Mouse (Mus musculus): ENCODE data around the gene Snap91.

The Snap91 gene

DNA sequence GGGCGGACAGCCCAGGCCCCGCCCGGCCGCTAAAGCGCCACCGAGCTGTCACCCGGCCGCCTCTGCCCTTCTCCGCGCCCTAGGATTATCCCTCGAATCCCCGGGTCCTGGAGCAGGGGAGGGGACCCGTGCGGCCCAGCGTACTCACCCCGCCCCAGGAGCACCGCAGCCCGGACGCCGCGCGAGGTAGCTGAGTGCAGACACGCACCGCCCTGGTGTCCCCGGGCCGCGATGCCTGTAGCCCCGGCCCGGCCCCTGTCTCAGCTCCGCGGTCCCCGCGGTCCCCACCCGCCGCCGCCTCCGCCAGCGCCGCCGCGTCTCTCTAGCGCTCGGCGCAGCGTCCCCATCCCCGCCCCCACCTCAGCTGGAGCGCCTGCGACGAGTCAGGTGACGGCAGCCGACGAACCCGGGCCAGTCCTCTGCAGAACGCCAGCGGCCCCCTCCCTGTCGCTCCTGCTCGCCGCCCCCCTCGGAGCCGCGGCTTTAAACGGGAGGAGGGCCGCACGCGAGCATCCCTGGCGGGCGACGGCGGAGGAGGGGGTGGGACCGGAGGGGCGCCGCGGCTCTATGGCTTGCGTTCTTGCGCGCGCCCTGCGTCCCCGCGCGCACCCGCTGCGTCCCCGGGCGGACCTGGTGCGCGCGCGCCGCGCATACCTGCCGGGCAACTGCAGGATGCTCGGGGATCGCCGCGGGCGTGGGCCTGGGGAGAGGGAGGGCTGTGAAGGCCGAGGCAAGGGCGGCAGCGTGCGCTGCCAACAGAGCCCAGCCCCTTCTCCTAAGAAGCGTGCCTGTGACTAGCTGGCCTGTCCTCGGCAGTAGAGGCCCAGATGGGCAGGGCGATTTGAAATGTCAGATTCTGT, at the start of gene Snap91:
Gene Snap91, minus strand, starts transcription at position 542 of the 860 bp plus-strand sequence.
- peak; percentile 96 for DNase-seq (ENCODE audit: low spot score in 2 of 2)

DNA sequence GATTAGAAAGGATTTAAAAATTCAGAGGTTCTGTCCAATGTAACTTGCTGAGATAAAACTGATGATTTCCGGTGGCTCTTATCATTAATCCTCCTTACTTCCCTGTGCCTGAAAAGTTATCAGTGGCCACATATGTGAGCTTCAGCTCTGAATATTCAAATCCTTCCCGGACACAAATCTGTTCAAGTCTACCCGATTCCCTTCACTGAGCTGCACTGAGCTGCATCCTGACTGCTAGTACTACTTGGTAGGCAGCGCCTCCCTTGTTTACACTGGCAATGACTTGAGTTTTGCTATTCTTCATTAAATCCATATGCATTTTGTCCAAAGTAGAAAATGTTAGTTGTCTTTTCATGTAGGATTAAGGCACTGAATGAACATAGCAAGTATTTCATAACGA, 46.1 kb upstream of the Snap91 start:
- DNase-seq (ENCODE audit: low spot score in 2 of 2): no peak

DNA sequence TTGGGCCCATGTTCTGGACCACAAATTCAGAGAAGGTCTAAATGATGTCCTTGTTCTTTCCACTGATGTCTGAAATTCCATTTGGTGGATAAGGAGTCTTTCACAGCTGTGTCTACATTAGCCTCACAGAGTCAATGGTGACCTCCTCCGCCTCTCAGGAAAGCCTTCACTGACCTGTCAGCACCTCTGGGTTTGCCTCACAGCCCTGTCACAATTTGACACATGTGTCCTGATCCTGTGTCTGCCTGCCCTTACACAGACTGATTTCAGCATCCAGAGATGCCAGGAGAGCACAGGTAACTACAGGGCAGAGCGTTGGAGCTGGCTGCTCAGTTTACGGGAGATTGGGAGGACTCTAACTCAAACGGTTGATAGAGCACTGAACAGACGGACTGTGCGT, 45.2 kb upstream of the Snap91 start:
- no peak for DNase-seq (ENCODE audit: low spot score in 2 of 2)

DNA sequence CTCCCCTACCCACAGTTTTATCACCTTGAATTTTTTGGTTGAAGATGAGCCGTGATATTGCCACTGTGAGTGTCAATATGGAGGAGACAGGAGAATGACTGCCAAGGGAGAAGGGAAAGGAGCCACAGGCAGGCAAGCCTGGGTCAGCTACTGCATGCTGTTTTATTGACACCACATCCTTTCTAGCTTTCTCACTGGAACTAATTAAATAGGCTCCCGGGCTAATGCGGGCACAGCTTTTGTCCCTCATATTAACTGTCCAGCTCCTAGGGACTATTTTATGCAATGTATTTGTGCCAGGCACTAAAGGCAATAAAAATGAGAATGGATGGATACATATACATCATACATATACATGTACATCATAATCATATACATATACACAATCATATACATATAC, 42.0 kb upstream of the Snap91 start:
- no peak for DNase-seq (ENCODE audit: low spot score in 2 of 2)

DNA sequence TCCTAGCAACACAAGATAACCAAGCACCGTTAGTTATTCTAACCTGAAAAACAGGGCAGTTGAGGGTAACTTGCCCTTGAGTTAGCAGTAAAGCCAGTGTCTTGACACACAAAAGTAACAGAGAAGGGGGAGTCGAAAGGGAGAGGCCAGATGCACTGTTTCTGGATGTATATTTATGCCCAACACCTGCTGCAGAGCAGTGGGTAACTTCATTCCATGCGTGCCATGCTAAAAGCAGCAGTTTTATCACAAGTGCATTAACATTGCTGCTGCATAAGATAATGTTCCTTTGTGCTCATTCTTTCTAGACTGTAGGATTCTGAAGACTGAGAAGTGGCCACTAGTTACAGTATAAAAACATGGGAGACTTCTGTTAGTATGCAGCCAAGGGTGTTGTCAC, 36.1 kb upstream of the Snap91 start:
- DNase-seq (ENCODE audit: low spot score in 2 of 2): no peak

DNA sequence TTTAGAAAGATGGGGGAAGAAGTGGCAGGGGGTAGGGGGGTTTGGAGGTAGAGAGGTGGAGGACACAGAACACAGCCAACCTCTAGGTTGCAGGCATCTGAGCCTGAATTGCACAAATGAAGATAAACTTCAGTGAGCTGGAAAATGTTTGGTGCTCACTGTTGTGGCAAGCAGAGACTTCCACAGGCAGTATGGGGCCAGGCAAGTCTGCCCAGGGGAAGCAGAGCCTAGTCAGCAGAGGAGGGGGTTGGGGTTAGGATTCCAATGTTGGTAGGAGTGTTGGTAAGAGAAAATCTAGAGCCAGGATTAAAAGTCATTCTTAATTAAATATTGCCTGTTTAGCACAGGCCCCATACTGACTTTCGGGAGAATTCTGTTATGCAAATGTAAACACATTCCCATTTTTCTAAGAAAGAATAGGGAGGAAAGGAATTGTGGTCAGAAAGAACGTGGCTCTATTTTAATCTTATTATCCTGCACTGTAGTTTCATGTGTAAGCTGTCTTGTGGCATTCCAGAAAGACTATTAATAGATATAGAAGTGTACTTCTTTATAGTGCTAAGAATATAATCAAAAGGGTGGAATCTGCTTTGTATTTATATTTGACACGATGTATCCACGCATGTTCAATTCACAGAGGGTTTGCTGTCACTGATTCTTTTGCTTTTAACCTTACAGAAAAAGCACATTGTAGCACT, 19.2 kb upstream of the Snap91 start:
- no peak for DNase-seq (ENCODE audit: low spot score in 2 of 2)

DNA sequence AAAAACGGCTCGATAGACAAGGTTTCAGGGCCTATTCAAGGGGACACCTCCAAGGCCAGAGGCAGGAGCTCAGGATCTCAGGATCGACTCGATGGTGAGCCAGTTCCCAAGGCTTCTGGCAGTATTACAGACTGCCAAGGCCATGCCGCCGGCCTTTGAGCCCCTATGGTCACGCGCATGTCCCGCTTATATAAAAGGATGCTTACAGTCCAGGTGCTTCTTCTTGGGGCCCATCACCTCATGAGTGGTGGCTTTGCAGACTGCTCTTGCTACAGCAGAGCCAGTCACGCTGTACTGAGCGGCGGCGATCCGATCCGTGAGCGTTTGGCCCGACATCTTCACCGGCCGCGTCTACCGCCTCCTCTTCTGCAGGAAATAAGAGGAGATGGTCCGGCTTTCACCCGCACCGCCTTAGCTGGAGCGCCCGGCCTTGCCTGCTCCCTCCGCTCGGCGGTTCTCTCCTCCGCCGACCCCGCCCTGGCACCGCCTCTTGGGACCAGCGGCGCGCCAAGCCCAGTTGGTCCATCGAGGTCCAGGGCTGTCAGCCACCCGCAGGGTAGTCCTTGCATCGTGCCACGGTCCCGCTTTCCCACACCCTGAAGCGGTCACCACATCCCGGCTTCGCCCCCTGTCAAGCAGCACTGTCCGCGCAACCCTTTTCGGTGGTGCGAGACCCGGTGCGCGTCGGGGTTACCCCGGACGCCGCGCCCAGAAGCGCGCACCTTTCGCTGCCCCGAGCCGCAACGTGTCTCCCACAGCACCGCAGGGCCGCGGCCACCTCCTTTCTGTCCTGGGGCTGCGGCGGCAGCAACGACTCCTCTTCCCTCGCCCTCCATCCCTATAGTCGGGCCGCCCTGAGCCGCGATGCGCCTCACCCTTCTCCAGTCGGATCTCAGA, 990 bp downstream of the Snap91 start:
- DNase-seq (ENCODE audit: low spot score in 2 of 2): peak; percentile 60 to 67

DNA sequence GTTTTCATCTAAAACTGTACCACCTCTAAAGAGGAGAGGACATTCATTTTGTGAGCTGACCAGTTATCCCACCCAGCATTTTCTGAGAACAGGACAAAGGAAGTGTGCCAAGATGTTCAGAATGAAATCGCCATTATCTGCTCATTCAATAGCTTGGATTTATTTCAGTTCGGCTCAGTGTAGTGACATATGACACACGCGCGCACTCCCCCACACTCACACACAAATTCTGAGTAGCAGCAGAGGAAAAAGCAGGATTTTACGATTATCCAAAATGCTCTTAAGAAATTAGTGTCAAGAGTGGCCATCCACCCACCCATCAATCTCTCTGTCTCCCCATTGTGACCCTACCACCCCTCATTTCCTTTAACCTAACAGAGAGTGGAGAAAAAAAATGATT, 1.7 kb downstream of the Snap91 start:
- no peak for DNase-seq (ENCODE audit: low spot score in 2 of 2)

DNA sequence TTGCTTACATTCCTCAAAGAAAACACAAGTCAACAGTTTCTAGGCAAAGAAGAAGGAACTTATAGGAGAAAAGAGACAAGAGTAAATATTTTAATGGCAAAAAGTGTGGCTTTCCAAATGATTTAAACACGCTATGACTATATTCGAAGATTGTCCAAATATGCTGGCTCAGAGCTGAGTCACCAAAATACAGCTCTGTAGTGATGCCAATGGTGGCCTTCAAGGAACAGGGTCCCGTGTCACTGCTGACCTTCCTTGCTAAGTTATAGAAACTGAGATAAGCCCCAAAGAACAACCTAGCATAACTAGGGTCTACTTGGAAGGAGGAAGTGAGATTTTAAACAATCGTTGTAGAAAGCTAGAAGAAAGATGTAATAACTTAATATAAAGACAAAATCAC, 6.8 kb downstream of the Snap91 start:
- DNase-seq (ENCODE audit: low spot score in 2 of 2): no peak

DNA sequence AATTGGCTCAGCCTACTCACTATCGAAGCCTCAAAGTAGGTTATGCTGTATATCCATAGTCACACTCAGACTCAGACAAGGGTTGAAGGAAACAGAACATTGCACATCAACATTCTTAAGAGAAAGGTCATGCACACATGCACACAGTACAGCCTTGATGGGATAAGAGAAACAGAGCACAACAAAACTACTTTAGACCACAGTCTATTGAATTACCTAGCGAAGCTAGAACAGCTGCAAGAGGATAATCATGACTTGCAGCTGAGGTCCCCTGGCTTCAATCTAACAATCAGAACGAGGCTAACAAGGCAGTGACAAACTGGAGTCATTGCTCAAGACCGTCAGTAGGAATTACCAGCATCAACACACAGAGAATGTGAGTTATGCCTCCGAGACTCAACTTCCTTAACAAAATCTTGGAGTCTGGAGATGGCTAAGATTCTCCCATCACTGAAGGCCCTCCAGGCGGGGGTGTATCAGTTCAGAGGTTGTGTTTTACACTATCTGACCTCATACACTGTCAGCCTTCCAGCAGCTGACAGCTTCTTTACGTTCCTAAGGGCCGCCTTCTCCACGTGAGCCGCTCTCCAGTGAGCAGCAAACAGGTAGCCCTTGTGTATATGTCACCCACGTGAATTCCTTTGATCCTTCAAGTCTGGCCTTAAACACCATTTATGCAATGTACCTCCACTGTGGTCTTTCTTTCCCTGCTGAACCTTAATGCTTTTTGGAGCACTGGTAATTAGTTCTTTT, 10.7 kb downstream of the Snap91 start:
- DNase-seq (ENCODE audit: low spot score in 2 of 2): no peak

DNA sequence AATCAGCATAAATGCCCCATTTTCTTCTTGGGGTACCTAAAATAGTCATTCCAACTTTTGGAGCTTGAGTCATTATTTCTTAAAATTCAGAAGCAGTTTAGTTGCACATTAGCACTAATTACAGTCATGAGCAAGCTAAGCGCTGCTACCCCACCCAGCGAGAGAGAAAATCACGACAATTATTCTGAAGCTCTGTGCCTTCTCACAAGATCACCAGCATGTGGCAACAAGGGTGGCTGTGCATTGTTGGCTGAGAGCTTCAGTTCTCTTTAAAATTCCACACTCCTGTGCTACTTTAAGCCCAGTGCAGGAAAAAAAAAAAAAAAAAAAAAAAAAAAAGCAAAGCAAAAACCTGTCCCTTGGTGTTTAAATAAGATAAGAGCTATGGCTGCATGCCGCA, 22.4 kb downstream of the Snap91 start:
- DNase-seq (ENCODE audit: low spot score in 2 of 2): no peak

DNA sequence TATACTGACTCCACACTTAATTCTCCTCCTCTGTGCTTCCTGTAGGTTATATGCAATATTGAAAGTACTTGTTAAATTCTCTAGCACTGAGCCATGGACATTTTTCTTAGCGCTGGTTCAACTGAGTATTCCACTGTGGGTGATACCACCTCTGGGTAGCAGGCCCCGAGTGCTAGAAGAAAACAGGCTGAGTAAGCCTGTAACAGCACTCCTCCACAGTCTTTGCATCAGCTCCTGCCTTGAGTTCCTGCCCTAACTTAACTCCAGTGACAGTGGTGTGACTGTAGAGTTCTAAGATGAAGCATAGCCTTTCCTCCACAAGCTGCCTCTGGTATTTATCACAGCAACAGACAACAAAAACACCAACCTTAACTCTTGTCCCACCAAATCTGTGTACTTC, 22.8 kb downstream of the Snap91 start:
- no peak for DNase-seq (ENCODE audit: low spot score in 2 of 2)

DNA sequence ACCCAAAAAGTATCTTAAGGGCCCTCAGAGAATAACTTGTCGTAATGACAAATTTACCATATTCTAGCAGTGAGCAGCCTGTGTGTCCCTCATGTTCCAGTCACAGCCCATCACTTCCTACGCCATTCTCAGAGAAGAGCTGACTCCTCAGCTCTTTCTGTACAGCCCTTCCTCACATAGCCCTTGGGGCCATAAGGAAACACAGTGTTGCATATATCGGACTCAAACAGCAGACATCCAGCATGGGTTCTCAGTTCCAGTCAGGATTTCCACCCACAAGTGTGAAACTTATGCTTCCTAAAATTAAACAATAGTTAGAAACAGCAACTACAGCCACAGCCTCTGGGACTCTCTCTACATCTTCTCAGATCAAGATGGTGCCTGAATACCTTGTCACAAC, 27.6 kb downstream of the Snap91 start:
- DNase-seq (ENCODE audit: low spot score in 2 of 2): no peak

DNA sequence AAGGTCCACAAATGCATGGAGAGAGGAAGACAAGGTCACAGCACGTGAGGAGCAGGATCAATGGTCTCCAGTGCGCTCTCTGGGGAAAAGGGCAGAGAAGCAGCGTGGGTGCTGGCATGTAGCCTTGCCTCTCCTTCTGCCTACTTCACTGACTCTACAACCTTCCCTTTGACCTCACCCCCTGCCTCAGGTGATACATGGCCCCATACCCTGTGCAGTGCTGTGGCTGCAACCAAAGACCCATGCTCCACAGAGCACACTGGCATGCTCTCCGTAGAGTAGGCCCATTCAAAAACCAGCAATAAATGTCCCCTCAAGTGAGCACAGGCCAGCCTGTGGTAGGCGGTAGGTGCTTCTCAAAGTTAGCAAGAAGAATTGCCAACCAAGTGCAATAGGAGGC, 28.8 kb downstream of the Snap91 start:
- no peak for DNase-seq (ENCODE audit: low spot score in 2 of 2)

DNA sequence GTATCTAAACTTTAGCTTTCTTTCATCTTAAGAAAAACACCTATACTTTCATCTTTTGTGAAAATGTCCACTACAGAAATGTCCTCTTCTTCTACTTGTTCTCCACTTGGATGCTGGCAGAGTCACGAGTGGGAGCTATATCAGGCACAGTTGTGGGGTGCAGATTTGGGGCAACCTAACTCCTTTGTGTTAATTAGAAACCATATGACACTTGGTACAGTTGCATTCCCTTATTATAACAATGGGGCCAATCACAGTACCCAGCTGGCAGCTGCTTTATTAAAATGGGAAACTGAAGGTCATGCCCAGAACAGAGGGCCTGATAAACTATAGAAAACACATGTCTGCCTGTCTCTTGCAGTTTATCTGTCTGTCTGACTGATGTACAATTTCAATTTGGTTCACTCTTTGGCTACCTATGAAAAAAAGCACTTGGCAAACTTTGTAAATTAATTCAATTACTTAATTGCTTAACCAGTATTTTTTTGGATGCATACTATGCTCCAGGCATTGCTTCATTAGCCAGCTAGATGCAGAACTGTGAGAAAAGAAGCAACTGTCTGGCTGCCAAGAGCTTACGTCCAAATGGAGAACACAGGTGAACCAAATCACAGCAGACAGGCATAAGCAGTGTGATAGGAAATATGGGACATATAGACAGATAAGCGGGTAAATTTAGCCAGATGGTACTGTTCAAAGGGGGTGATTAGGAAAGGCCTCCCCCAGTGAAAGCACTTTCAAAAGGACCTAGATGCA, 29.8 kb downstream of the Snap91 start:
- no peak for DNase-seq (ENCODE audit: low spot score in 2 of 2)

DNA sequence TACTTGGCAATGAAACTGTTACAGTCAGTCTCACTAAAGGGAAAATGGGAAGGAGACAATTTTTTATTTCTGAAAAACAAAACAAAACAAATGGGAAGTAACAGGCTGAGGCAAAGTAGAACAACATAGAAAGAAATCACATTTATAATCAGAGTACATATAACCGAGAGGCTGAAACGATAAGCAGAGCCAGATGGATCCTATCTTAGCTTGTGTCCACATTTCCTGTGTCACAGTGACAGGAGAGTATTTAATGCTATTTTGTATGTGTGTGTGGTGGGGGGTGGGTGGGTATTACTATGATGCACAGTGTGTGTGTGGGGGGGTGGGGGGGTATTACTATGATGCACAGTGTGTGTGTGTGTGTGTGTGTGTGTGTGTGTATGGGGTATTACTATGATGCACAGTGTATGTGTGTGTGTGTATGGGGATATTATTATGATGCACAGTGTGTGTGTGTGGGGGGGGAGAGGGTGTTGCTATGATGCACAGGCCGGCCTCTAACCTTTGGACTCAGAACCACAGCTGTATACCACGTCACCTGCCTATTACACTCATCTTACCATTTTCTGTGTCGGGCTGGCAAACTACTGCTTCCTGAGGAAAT, 36.6 kb downstream of the Snap91 start:
- DNase-seq (ENCODE audit: low spot score in 2 of 2): no peak

DNA sequence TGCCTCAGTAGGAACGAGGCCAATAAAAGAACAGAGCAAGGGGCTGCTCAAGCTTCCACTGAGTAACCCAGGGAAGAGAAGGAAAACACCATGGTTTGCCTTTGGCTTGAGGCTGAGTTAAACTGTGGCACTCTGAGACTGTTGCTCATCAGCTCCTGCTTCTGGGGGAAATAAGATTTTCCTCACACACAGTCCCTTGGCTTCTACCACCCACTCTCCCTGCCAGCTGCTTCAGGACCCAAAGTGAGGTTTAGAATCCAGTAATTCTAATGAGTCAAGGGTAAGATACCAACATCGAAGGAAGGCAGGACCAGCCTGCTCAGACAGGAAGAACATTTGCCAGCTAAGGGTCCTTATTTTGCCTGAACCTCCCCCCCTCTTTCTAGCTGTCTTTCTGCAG, 50.7 kb downstream of the Snap91 start:
- peak in 1 of 2 experiments; percentile 36 for DNase-seq (ENCODE audit: low spot score in 2 of 2)

DNA sequence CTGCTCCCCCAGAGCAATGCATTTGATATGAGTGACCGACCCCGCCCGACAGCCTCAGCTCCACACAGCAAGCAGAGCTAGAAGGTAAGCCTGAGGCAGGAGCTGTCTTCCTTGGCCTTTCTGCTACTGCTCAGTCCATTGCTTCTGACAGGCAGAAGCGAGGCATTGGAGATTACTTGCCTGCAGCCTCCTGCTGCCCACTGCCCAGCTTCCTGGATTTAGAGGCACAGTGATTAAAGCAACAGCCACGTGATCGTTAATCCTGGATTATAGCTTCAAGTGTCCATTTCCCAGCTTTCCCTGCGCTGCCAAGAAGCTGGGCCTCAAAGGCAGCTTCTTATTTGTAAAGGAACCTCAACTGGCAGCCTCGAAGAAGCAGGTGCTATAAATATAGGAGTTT, 51.4 kb downstream of the Snap91 start:
- no peak for DNase-seq (ENCODE audit: low spot score in 2 of 2)

DNA sequence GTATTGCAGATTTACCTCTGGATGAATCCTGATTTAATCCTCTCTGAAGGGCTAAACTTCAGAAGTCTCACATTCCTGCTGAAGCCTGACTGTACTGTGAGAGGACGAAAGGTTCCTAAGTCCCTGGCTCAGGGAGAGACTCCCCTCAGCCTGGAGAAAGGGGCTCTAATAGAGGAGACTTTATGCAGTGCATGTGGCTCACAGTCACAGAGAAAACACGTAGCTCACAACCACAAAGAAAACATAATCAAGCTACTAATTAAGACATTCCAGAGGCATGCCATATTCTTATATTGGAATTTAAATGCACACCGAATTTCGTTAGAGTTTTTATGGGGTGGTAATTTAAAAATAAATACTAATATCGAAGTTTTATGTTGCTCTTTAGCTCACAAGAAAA, 61.1 kb downstream of the Snap91 start:
- DNase-seq (ENCODE audit: low spot score in 2 of 2): peak in 1 of 2 experiments; percentile 6

DNA sequence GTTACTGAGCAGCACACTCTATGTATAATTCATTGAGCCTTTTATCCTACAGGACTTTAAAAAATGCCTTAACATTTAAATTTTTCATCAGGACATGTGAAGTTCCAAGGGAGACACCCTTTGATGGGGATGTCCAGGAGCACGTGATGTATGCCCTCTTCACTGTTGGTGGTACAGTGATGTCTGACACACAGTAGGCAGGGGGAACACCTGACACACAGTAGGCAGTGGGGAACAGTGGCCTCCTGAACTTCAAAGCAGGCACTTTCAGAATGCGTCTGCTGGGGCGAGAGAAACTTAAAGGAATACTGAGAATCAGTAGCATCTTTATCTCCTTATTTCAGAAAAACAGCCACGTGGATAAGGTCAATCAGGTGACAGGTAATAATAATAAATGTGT, 62.8 kb downstream of the Snap91 start:
- DNase-seq (ENCODE audit: low spot score in 2 of 2): peak in 1 of 2 experiments; percentile 11

All from right cerebral cortex, postnatal 10 days (tissue).